In genomic region chr8:126767341-126767740, GRCm38 (mm10) we compare ENCODE assay signal across 13 mouse cellular contexts.
DNase-seq lines count a peak whose midpoint lies in the region; ATAC-seq lines count a peak whose summit lies in the region.
"Had no signal": no experiment of that assay in that cellular context is flagged by ENCODE, and none has a peak within 500 bp of the region (broad histone marks: within the 10 kb centered on the region; RNA-seq: fewer than 3 reads in every experiment).

No protein-coding gene starts in this region.

- WGBS in intestine, embryonic 15.5 days: 64% methylated on average over 3 of the region's 3 CpGs
- 92% methylated on average over 3 of the region's 3 CpGs for WGBS in hindbrain, embryonic 16.5 days

- H3K27ac ChIP-seq in intestine, embryonic 15.5 days: peak overlapping the region; percentile 73; the same call in 1 of the 2 replicates
- no peak overlapping the region for H3K27ac ChIP-seq in hindbrain, embryonic 16.5 days (ENCODE audit: low read depth, low read length)
- H3K27ac ChIP-seq: embryonic facial prominence, embryonic 12.5 days; hindbrain, embryonic 15.5 days; liver, embryonic 14.5 days had no signal

- H3K4me3 ChIP-seq in intestine, embryonic 15.5 days (replicated peaks): no peak overlapping the region
- no peak overlapping the region for H3K4me3 ChIP-seq in hindbrain, embryonic 16.5 days (ENCODE audit: low read length)
- H3K4me3 ChIP-seq: embryonic facial prominence, embryonic 12.5 days; hindbrain, embryonic 15.5 days had no signal

- H3K9me3 ChIP-seq in intestine, embryonic 15.5 days: no peaks in the 10 kb centered on the region
- no peaks in the 10 kb centered on the region for H3K9me3 ChIP-seq in hindbrain, embryonic 16.5 days (ENCODE audit: control insufficient read depth, low read length)
- H3K9me3 ChIP-seq: embryonic facial prominence, embryonic 12.5 days; hindbrain, embryonic 15.5 days had no signal

- peak; percentile 15 for DNase-seq in urinary bladder, postnatal 14 days (ENCODE audit: low spot score)
- DNase-seq in urinary bladder, postnatal 36 days (ENCODE audit: low spot score in 2 of 2): no peak
- peak; percentile 91 to 96 for DNase-seq in adrenal gland, adult (ENCODE audit: inconsistent age in 2 of 2, low spot score in 1 of 2)
- no peak for DNase-seq in thymus, postnatal 25 days
- DNase-seq in kidney, adult 9 months: no peak
- DNase-seq: cerebellum, adult 11 months; kidney, adult 8-10 months had no signal

- H3K4me2 ChIP-seq in intestine, embryonic 15.5 days (replicated peaks): no peak overlapping the region
- H3K4me2 ChIP-seq in hindbrain, embryonic 16.5 days (ENCODE audit: low read length): no peak overlapping the region
- H3K4me2 ChIP-seq: embryonic facial prominence, embryonic 12.5 days; hindbrain, embryonic 15.5 days; midbrain, embryonic 11.5 days had no signal

- H3K36me3 ChIP-seq in intestine, embryonic 15.5 days: no peaks in the 10 kb centered on the region
- H3K36me3 ChIP-seq in hindbrain, embryonic 16.5 days (ENCODE audit: control insufficient read depth, insufficient read depth, low read length): no peaks in the 10 kb centered on the region
- H3K36me3 ChIP-seq: embryonic facial prominence, embryonic 12.5 days; hindbrain, embryonic 15.5 days had no signal

- H3K9ac ChIP-seq in intestine, embryonic 15.5 days: no peak overlapping the region
- no peak overlapping the region for H3K9ac ChIP-seq in hindbrain, embryonic 16.5 days (ENCODE audit: low read depth, low read length)
- H3K9ac ChIP-seq: embryonic facial prominence, embryonic 12.5 days; hindbrain, embryonic 15.5 days; liver, embryonic 14.5 days had no signal

- H3K27me3 ChIP-seq in intestine, embryonic 15.5 days (replicated peaks): no peaks in the 10 kb centered on the region
- no peaks in the 10 kb centered on the region for H3K27me3 ChIP-seq in hindbrain, embryonic 16.5 days (replicated peaks; ENCODE audit: control insufficient read depth, insufficient read depth, low read length)
- H3K27me3 ChIP-seq: embryonic facial prominence, embryonic 12.5 days; hindbrain, embryonic 15.5 days had no signal

- ATAC-seq in intestine, embryonic 15.5 days: peak; percentile 26; the same call in 1 of the 2 replicates
- ATAC-seq in hindbrain, embryonic 16.5 days: no peak

- peaks cover 13% of the 10 kb centered on the region; the same call in 1 of the 2 replicates for H3K4me1 ChIP-seq in intestine, embryonic 15.5 days (replicated peaks)
- H3K4me1 ChIP-seq in hindbrain, embryonic 16.5 days (ENCODE audit: control insufficient read depth, insufficient read depth, low read depth, low read length): no peaks in the 10 kb centered on the region
- H3K4me1 ChIP-seq: embryonic facial prominence, embryonic 12.5 days; hindbrain, embryonic 15.5 days had no signal

Comparison
In these comparisons a context has a peak if more than half of its experiments do, and no peak if none do; other contexts are left out.
1. DNase-seq: peak in urinary bladder, postnatal 14 days (single experiment) and adrenal gland, adult (2 of 2); none in urinary bladder, postnatal 36 days (0 of 2), thymus, postnatal 25 days (single experiment) and kidney, adult 9 months (single experiment).